Mouse (Mus musculus) forebrain, embryonic 11.5 days (tissue): ENCODE measurements around the gene Parvb. TPM values are rescaled to one million over a fixed set of nuclear protein-coding genes. Genes with fewer than 3 reads are reported as not detected.
A peak's percentile ranks its signal among the peaks of the same experiment; 100 is the strongest.

Source experiments
- ATAC-seq: fragments of 200-750 bp; cut with Nextera tagmentation; replicated peaks from 2 replicates; pipeline ENCODE4 v1.8.0; 2017; ENCODE audit warnings: moderate TSS enrichment; ENCODE audit not compliant: low FRiP score
- DNase-seq: peaks from one replicate; pipeline ENCODE4 v3.0.0-alpha.2; 2017; ENCODE audit warnings: low spot score
- H3K27ac ChIP-seq: fragments of 300-500 bp; sonication (generic); 2 replicates; pipeline ENCODE4 v1.5.1; 2014; ENCODE audit warnings: low read depth, low read length
- H3K27me3 ChIP-seq: fragments of 300-500 bp; sonication (generic); 2 replicates; pipeline ENCODE4 v1.6.1; 2014; ENCODE audit warnings: mild to moderate bottlenecking, low read length, mixed read lengths; ENCODE audit not compliant: control insufficient read depth, insufficient read depth
- H3K36me3 ChIP-seq: fragments of 300-500 bp; sonication (generic); 2 replicates; pipeline ENCODE4 v1.6.1; 2014; ENCODE audit warnings: mild to moderate bottlenecking, low read length, moderate library complexity, mixed read lengths; ENCODE audit not compliant: control insufficient read depth, insufficient read depth
- H3K4me1 ChIP-seq: fragments of 300-500 bp; sonication (generic); replicated peaks from 2 replicates; pipeline ENCODE4 v1.6.1; 2014; ENCODE audit warnings: low read length, mixed read lengths; ENCODE audit not compliant: control insufficient read depth, insufficient read depth
- H3K4me2 ChIP-seq: fragments of 300-500 bp; sonication (generic); 2 replicates; pipeline ENCODE4 v1.6.1; 2014; ENCODE audit warnings: low read depth, mild to moderate bottlenecking, low read length, moderate library complexity, mixed read lengths; ENCODE audit not compliant: severe bottlenecking
- H3K4me3 ChIP-seq: fragments of 300-500 bp; sonication (generic); 2 replicates; pipeline ENCODE4 v1.5.1; 2014; ENCODE audit warnings: low read depth, low read length
- H3K9ac ChIP-seq: fragments of 300-500 bp; sonication (generic); 2 replicates; pipeline ENCODE4 v1.6.1; 2014; ENCODE audit warnings: low read length
- H3K9me3 ChIP-seq: fragments of 300-500 bp; sonication (generic); 2 replicates; pipeline ENCODE4 v1.6.1; 2016; ENCODE audit warnings: low read length, mixed read lengths; ENCODE audit not compliant: control insufficient read depth
- WGBS: fragments of 180-500 bp; shearing (Covaris S2); extraction: QIAGEN DNeasy Blood & Tissue Kit; methylation state at CpG from one replicate; pipeline ENCODE4 v1.1.7; 2014; 5-methylcytosine and 5-hydroxymethylcytosine counted together
- polyA plus RNA-seq: library from polyadenylated mRNA; unstranded; fragments of >200 nt; fragmentation: Nextera tagmentation; extraction: Ambion mirVana; gene quantifications from 2 replicates; pipeline ENCODE4 v1.2.1, GENCODE M21; 2014

Gene Parvb
- polyA plus RNA-seq, 1 experiment from 2014 or later = 4.9 TPM

DNA sequence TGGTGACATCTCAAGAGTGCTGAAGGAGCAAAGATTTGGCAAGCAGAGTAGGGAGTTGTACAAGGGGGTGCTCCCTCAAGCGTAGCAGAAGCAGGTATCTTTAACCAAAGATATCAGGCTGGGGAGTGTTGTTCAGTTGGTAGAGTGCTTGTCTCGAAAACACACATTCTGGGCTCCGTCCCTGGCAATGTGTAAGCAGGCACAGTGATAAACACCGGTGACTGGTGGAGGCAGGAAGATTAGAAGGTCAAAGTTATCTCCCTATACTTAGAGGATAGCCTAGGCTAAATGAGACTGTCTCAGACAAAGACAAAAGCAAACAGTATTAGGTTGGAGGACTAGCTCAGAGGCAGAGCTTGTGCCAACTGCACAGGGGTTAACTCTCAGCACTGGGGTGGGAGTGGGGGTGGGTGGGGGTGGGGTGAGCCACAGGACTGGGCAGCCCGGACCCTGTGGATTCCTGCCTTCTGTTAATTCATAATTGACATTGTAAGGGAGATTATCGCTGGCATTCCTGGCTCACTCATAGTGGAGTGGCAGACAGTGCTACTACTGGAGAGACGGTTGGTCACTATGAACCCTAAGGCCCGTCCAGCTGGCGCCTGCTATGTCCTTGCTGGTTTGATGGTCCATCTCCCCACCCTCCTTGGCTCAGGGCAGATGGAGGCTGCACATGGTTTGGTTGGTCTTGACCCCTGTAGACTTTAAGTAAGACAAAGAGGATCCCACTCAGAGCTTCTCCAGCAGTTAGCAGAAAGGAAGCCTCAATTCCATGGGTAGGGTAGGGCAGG is 79.6 kb downstream of the Parvb start:
- H3K27ac ChIP-seq = no peak overlapping the region
- H3K9me3 ChIP-seq = no peaks in the 10 kb centered on the region
- ATAC-seq = no peak
- WGBS = 85% methylated on average over 9 of the region's 9 CpGs
- H3K4me1 ChIP-seq = peaks cover 16% of the 10 kb centered on the region
- no peak overlapping the region for H3K4me3 ChIP-seq
- no peak overlapping the region for H3K4me2 ChIP-seq
- no peaks in the 10 kb centered on the region for H3K27me3 ChIP-seq
- DNase-seq = no peak
- no peaks in the 10 kb centered on the region for H3K36me3 ChIP-seq
- no peak overlapping the region for H3K9ac ChIP-seq

DNA sequence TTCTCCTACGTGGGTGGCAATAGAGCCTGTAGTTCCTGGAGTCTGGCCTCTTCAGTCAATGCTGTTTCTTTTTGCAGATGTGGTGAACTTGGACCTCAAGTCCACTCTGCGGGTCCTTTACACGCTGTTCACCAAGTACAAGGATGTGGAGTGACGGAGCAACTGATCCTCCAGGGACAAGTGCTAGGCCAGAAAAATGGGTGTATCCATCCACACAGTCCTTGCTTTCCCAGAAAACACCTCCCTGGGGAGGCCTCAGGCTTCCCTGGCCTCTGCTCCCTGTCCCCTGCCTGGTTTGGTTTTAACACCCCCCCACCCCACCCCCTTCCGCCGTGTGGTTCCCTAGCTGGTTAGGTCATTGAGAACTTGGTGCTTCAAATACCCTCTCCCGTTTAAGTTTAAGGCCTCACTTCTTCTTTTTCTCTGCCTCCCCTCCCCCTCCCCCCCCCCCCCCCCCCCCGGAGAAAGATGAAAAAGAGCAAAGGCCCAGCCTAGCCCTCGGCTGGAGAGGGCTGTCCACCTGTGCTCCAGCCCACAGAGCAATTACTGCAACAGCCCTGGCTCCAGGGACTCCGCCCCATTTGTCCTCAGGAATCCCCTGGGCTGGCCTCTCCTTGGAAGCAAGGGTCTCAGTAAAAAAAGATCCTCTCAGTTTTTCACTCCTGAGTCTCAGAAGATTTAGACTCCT is 81.2 kb downstream of the Parvb start:
- no peak for ATAC-seq
- no peaks in the 10 kb centered on the region for H3K9me3 ChIP-seq
- no peaks in the 10 kb centered on the region for H3K27me3 ChIP-seq
- WGBS = 60% methylated on average over 9 of the region's 10 CpGs
- no peak overlapping the region for H3K4me3 ChIP-seq
- H3K27ac ChIP-seq = no peak overlapping the region
- no peak for DNase-seq
- peaks cover 16% of the 10 kb centered on the region for H3K4me1 ChIP-seq
- no peak overlapping the region for H3K9ac ChIP-seq
- H3K36me3 ChIP-seq = no peaks in the 10 kb centered on the region
- no peak overlapping the region for H3K4me2 ChIP-seq

DNA sequence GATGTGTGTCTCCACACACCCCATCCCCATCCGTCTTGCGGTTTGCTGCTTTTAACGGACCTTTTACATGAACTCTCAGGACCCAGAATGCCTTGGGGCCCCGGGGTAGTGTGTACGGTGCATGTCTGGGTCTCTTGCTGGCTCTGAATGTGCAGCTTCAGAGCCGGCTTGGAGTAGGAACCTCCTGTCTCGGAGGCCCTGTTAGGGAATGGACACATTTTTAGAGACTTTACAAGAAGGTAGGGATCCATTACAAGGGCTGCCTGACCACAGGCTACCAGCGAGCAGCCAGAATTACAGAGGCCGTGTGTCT is 81.7 kb downstream of the Parvb start:
- WGBS = 24% methylated on average over 9 of the region's 9 CpGs
- no peak overlapping the region for H3K4me3 ChIP-seq
- H3K4me2 ChIP-seq = no peak overlapping the region
- no peak for DNase-seq
- ATAC-seq = no peak
- no peaks in the 10 kb centered on the region for H3K27me3 ChIP-seq
- no peak overlapping the region for H3K9ac ChIP-seq
- no peaks in the 10 kb centered on the region for H3K9me3 ChIP-seq
- H3K36me3 ChIP-seq = no peaks in the 10 kb centered on the region
- H3K27ac ChIP-seq = no peak overlapping the region
- peaks cover 16% of the 10 kb centered on the region for H3K4me1 ChIP-seq

DNA sequence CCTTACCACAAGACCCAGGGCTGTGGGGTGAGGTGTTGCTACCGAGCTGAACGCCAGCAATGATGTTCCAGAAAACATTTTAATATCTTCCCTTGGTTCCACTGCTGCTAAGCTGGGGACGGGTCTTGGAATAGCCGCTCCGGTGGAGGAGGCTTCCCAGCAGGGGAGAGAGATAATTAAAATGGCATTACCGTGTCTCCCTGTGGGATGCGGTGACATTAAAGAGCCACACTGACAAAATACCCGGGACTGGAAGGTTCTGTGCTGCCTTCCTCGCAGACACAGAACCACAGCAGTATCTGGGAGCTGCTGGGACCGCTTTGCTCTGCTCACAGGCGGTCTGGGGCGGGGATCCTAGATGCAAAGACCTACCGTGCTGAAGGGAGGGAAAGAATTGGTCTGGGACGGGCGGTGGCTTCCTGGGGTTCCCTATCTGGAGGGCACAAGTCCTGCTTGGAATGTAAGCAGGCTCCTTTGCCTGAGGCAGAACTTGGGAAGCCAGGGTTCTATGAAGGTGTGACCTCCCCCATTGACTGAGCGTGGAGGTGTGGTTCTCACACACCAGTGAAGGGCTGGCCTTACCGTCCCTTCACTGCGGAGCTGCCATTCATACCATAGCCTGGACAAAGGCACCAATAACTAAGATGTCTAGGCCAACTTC is 82.7 kb downstream of the Parvb start:
- H3K36me3 ChIP-seq = no peaks in the 10 kb centered on the region
- 12% methylated on average over 18 of the region's 18 CpGs for WGBS
- H3K9ac ChIP-seq = no peak overlapping the region
- DNase-seq (no peak), ATAC-seq (no peak)
- peaks cover 16% of the 10 kb centered on the region for H3K4me1 ChIP-seq
- H3K27me3 ChIP-seq = no peaks in the 10 kb centered on the region
- H3K27ac ChIP-seq = 0 out of 2 replicates have a peak overlapping the region, but pooled peaks have one; percentile 43
- no peak overlapping the region for H3K4me2 ChIP-seq
- H3K9me3 ChIP-seq = no peaks in the 10 kb centered on the region
- no peak overlapping the region for H3K4me3 ChIP-seq

DNA sequence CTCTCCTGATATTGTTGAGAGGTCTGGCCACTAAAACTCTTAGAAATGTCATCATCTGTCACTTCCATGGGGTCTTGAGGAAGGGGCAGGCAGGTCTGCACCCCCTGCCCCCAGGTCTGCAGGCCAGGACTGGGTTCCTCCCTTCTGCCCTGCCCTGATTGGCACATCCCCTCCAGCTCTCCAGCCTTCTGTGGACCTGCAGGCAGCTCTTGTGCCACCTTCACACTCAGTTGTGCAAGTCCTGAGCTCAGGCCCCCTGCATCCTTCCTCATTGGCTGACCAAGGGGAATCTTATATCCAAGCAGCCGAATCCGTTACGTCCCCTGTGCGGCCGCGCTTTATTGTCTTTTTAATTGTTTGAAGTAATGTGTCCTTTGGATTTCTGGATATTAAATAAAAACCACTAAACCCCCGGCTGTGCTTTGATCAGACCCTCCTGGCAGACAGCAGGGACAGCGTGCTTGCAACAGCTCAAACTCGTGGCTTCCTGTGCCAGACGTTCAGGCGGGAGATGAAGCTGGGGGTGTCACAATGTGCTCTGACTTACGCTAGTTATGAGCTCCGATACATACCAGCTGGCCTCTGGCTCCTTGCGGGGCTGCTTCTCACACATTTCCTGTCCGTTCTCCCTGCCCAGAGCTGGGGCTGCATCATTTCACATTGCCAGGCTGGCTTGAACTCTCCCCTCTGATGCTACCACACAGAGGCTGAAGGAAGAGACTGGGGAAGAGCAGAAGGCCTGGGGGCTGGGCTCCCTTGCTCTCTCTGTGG is 83.6 kb downstream of the Parvb start:
- no peaks in the 10 kb centered on the region for H3K9me3 ChIP-seq
- DNase-seq (peak; percentile 61), ATAC-seq (no peak)
- no peak overlapping the region; the same call in 1 of the 2 replicates for H3K9ac ChIP-seq
- H3K4me1 ChIP-seq = peaks cover 16% of the 10 kb centered on the region
- H3K27ac ChIP-seq = no peak overlapping the region
- no peak overlapping the region for H3K4me2 ChIP-seq
- no peaks in the 10 kb centered on the region for H3K27me3 ChIP-seq
- 66% methylated on average over 15 of the region's 15 CpGs for WGBS
- no peaks in the 10 kb centered on the region for H3K36me3 ChIP-seq
- H3K4me3 ChIP-seq = no peak overlapping the region

DNA sequence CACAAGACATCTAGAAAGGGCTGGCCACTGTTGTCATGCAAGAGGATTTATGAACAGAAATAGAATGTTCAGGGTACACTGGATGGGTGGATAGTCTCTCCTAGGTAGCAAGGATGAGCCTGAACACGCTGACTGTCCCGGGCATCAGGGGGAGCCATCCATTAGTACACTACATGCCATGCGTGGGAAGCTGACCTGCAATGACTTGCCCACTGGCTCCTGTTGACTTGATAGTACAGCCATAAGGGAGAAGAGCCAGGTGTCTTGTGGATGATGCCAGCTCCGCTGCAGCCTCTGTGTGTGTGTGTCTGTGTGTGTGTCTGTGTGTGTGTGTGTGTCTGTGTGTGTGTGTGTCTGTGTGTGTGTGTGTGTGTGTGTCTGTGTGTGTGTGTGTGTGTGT is 87.5 kb downstream of the Parvb start:
- WGBS = 89% methylated on average over 4 of the region's 4 CpGs
- DNase-seq (no peak), ATAC-seq (no peak)
- Histone ChIP-seq H3K4me1 (0 out of 2 replicates have a peak, but pooled peaks cover 4% of the 10 kb centered on the region), H3K27me3 (no peaks in the 10 kb centered on the region), H3K9ac (no peak overlapping the region), H3K9me3 (no peaks in the 10 kb centered on the region), H3K4me3 (no peak overlapping the region), H3K27ac (no peak overlapping the region), H3K4me2 (no peak overlapping the region), H3K36me3 (no peaks in the 10 kb centered on the region)

DNA sequence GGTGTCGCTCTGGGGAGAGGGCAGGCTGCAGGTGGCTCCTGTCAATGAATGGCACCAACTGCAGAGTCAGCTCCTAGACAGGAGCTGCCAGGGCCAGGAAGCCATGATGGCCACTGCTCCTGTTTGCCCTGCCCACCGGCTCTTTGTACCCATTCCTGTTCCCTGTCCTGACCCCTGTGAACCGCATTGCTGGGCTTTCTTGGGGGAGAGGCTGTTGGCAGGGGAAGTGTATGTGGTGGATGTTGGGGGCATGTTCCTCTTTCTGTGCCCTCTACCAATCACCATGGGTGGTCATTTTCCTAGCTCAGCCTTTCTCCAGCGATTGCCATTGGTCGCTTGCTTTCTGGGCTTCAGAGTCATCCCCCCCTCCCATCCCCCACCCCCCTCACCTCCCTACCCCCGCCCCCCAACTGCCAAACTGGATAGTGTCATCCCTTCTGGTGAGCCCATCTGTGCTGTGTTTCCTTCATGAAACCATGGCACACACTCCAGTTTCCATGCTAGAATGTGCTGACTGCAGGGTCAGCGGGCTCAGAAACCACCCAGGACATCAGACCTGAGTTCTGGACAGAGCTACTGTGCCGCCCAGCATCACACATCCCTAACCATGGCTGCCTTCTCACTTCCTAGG is 89.8 kb downstream of the Parvb start:
- no peak overlapping the region for H3K4me2 ChIP-seq
- no peak for ATAC-seq
- WGBS = 81% methylated on average over 8 of the region's 8 CpGs
- H3K27me3 ChIP-seq = no peaks in the 10 kb centered on the region
- DNase-seq = no peak
- no peak overlapping the region for H3K9ac ChIP-seq
- H3K9me3 ChIP-seq = no peaks in the 10 kb centered on the region
- H3K27ac ChIP-seq = no peak overlapping the region
- no peaks in the 10 kb centered on the region for H3K36me3 ChIP-seq
- H3K4me1 ChIP-seq = no peaks in the 10 kb centered on the region
- H3K4me3 ChIP-seq = no peak overlapping the region
